Mouse (Mus musculus) hematopoietic stem cell, adult 5-6 weeks (primary cell): ENCODE data around the gene Endou. TPM values are rescaled to one million over a fixed set of nuclear protein-coding genes. Genes with fewer than 3 reads are reported as not detected.
A peak's percentile ranks its signal among the peaks of the same experiment; 100 is the strongest.
"Not testable (repeated sequence)": the region's sequence is repeated elsewhere in the genome, so short reads cannot be mapped to it uniquely, and the experiment has no call there.

Source experiments
- ATAC-seq, 2 experiments: fragments of 125-278 bp in 1 of 2; replicated peaks in 1 of 2; 2 replicates each; pipeline ENCODE4 v1.8.0; 2016 to 2017; ENCODE audit warnings: inconsistent platforms in 2 of 2, mild to moderate bottlenecking in 2 of 2, moderate number of reproducible peaks in 2 of 2, low read depth in 1 of 2, moderate TSS enrichment in 1 of 2; ENCODE audit not compliant: low FRiP score in 2 of 2, poor library complexity in 2 of 2, severe bottlenecking in 2 of 2, insufficient read depth in 1 of 2, low TSS enrichment in 1 of 2
- total RNA-seq: library from RNA; stranded (forward); fragments of 172-1452, 232-1000 nt; gene quantifications from 2 replicates; pipeline ENCODE4 v1.2.3, GENCODE M21; 2017

Endou gene
- total RNA-seq, 1 experiment from 2014 or later: 3.4 TPM

- no peak for ATAC-seq
Measured at GRCm38 (mm10) chr15:97673256-97674000, 57.7 kb downstream of the Endou start.

GRCm38 (mm10) chr15:97672211-97672765 is 58.9 kb downstream of the Endou start:
- no peak for ATAC-seq

GRCm38 (mm10) chr15:97670554-97670953 is 60.6 kb downstream of the Endou start:
- ATAC-seq: no peak

GRCm38 (mm10) chr15:97668158-97668877 is 62.8 kb downstream of the Endou start:
- ATAC-seq: not testable (repeated sequence)

- 0 out of 4 replicates have a peak, but pooled peaks of 1 of the 2 experiments have one; percentile 26 for ATAC-seq
Measured at GRCm38 (mm10) chr15:97667437-97667836, 63.7 kb downstream of the Endou start.

- no peak for ATAC-seq
Measured at GRCm38 (mm10) chr15:97666457-97666770, 64.7 kb downstream of the Endou start.

- no peak for ATAC-seq
Measured at GRCm38 (mm10) chr15:97665770-97666456, 65.2 kb downstream of the Endou start.

GRCm38 (mm10) chr15:97664981-97665668 is 66.0 kb downstream of the Endou start:
- no peak; a peak in 1 of 4 replicates for ATAC-seq

- peak; percentile 86 to 89 for ATAC-seq
Measured at GRCm38 (mm10) chr15:97663750-97664406, 67.3 kb downstream of the Endou start.

Other genes with a start within 250 kb of the Endou start
- 32.9 and 45.8 TPM in 2 replicates for gene Rpap3, start 25.5 kb downstream of the Endou start, total RNA-seq
- gene Rapgef3, start 36.6 kb upstream of the Endou start, total RNA-seq: 5.5 and 18.2 TPM in 2 replicates
- 61.1 and 68.9 TPM in 2 replicates for gene Slc48a1, start 47.2 kb upstream of the Endou start, total RNA-seq
- 15.4 and 18.9 TPM in 2 replicates for gene Hdac7, start 113.2 kb upstream of the Endou start, total RNA-seq
- 2.3 and 2.9 TPM in 2 replicates for gene Vdr, start 179.3 kb upstream of the Endou start, total RNA-seq
- gene Tmem106c, start 232.9 kb upstream of the Endou start, total RNA-seq: 36.1 and 45.1 TPM in 2 replicates